7 mouse cellular contexts compared by ENCODE assay signal in the genomic region with DNA sequence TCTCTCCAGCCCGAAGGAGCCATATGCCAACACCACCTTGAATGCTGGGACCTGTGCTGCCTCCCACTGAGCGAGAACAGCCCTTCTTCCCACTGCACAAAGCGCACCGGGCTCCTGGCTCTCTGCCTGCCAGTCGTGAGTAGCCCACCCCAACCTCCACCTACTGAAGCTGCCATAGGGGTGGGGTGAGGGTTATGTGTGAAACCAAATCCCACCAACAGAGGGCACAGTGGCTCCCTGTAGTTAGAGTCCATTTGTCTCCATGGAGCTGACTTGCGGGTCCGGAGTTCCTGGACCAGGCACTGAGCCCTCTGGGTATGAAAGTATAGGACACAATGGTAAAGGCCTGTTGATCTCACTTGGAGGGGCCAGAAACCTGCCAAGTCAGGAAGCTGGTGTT. TPM values are rescaled to one million over a fixed set of nuclear protein-coding genes. Genes with fewer than 3 reads are reported as not detected.
DNase-seq lines count a peak whose midpoint lies in the region; ATAC-seq and TF ChIP-seq lines count a peak whose summit lies in the region.

No protein-coding gene starts in this region.

- H3K4me3 ChIP-seq in layer of hippocampus, adult 2 months, result no peak overlapping the region
- no peak overlapping the region for H3K4me3 ChIP-seq in midbrain, embryonic 15.5 days

- H3K4me2 ChIP-seq in midbrain, embryonic 15.5 days, result no peak overlapping the region

- DNase-seq in layer of hippocampus, adult 2 months (ENCODE audit: low spot score in 2 of 2), result no peak
- no peak for DNase-seq in layer of hippocampus, adult 9-10 months (ENCODE audit: low spot score)
- peak; percentile 16 for DNase-seq in MEL-GATA-1-ER (ENCODE audit: extremely low read depth, low read depth)
- peak; percentile 49 for DNase-seq in c-Kit-positive CD71-negative TER-119-negative erythroid progenitor cells, embryonic 14.5 days (ENCODE audit: low read depth)
- DNase-seq in kidney, postnatal 10 days, result peak; percentile 66

- no peaks in the 10 kb centered on the region for H3K9me3 ChIP-seq in midbrain, embryonic 15.5 days

- H3K27ac ChIP-seq in layer of hippocampus, adult 2 months, result no peak overlapping the region
- H3K27ac ChIP-seq in midbrain, embryonic 15.5 days, result no peak overlapping the region

- H3K9ac ChIP-seq in midbrain, embryonic 15.5 days, result no peak overlapping the region

- H3K36me3 ChIP-seq in midbrain, embryonic 15.5 days (replicated peaks), result no peaks in the 10 kb centered on the region

- 16% methylated on average over 7 of the region's 7 CpGs for WGBS in midbrain, embryonic 15.5 days

- H3K27me3 ChIP-seq in midbrain, embryonic 15.5 days (replicated peaks), result no peaks in the 10 kb centered on the region

- 0 out of 2 replicates have a peak, but pooled peaks have one; percentile 43 for ATAC-seq in midbrain, embryonic 15.5 days (replicated peaks)
- ATAC-seq in inflammation-experienced regulatory T-cells, adult 6 months, result no peak

- peak; percentile 80 for TF ChIP-seq CTCF in layer of hippocampus, adult 2 months (conservative IDR thresholded peaks at IDR 0.05)

- no peaks in the 10 kb centered on the region for H3K4me1 ChIP-seq in midbrain, embryonic 15.5 days

RNA-seq across cellular contexts. Expression of a gene that starts 10.2 kb away (rescaled TPM):
- not detected for total RNA-seq in layer of hippocampus, adult 2 months (2021)
- polyA plus RNA-seq in midbrain, embryonic 15.5 days (2015; fragmentation: Nextera tagmentation; extraction: Ambion mirVana), result not detected in 2 replicates
- polyA plus RNA-seq in inflammation-experienced regulatory T-cells, adult 6 months (2017; shearing (Covaris generic)), result under 1 TPM in 1 of 3 experiments, not detected in 2; 0.49 TPM

RNA-seq across cellular contexts. Expression of a gene that starts 11.7 kb away (rescaled TPM):
- not detected for total RNA-seq in layer of hippocampus, adult 2 months (2021)
- 7.7 and 8.4 TPM in 2 replicates for polyA plus RNA-seq in midbrain, embryonic 15.5 days (2015; fragmentation: Nextera tagmentation; extraction: Ambion mirVana)
- polyA plus RNA-seq in inflammation-experienced regulatory T-cells, adult 6 months (2017; shearing (Covaris generic)), result not detected

Comparison
In these comparisons a context has a peak if more than half of its experiments do, and no peak if none do; other contexts are left out.
1. DNase-seq: peak in MEL-GATA-1-ER (single experiment), c-Kit-positive CD71-negative TER-119-negative erythroid progenitor cells, embryonic 14.5 days (single experiment) and kidney, postnatal 10 days (single experiment); none in layer of hippocampus, adult 2 months (0 of 2) and layer of hippocampus, adult 9-10 months (single experiment).